Mouse (Mus musculus) heart, adult 9 months (tissue): Measurements from ENCODE around the gene Plod3.
"Not testable (repeated sequence)": the region's sequence is repeated elsewhere in the genome, so short reads cannot be mapped to it uniquely, and the experiment has no call there.

Experiments used
- DNase-seq, 2 experiments: peaks; one replicate each; pipeline ENCODE4 v3.0.0; 2022; ENCODE audit warnings: low spot score in 2 of 2

Gene Plod3

DNA sequence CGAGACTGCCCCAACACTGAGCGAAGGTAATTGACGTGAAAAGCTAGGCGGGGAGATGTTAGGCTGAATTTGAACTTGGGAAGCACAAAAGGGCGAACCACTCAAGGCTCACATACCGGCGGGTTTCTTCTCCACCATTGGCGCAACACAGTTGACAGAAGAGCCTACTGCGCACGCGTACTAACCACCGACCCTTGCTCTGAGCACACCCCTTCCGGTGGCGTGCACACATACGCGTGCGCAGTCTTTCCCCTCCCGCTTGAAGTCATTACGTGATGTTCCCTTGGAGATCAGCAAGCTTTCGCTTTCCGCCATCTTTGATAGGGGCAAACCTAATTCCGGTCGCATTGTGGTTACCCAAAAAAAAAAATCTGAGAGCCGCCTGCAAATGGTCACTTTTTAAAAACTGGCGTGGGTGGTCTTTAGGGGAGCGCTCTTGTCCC lies at the start of gene Plod3:
Gene Plod3 (plus strand): TSS at position 325 of the 443 bp plus-strand sequence.
- DNase-seq = peak; percentile 96 to 97

DNA sequence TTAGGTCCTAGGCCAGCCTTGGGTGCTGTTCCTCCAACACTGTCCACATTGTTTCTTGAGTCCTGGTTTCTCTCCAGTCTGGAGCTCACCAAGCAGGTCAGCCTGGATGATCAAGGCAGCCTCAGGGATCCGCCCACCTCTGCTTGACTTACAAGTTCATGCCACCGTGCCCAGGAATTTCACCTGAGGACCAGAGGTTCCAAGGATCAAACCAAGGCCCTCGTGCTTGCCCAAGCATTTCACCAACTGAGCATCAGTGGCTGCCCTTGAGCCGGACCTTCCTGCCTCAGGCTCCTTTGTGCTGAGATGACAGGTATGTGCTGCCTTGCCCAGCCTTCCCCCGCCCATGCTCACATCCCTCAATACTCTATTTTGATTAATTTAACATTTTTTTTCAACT lies 49.2 kb upstream of the Plod3 start:
- no peak for DNase-seq

GRCm38 (mm10) chr5:136939284-136939683 lies 47.5 kb upstream of the Plod3 start:
- DNase-seq = no peak

GRCm38 (mm10) chr5:136940029-136940428 lies 46.8 kb upstream of the Plod3 start:
- DNase-seq = not testable (repeated sequence)

DNA sequence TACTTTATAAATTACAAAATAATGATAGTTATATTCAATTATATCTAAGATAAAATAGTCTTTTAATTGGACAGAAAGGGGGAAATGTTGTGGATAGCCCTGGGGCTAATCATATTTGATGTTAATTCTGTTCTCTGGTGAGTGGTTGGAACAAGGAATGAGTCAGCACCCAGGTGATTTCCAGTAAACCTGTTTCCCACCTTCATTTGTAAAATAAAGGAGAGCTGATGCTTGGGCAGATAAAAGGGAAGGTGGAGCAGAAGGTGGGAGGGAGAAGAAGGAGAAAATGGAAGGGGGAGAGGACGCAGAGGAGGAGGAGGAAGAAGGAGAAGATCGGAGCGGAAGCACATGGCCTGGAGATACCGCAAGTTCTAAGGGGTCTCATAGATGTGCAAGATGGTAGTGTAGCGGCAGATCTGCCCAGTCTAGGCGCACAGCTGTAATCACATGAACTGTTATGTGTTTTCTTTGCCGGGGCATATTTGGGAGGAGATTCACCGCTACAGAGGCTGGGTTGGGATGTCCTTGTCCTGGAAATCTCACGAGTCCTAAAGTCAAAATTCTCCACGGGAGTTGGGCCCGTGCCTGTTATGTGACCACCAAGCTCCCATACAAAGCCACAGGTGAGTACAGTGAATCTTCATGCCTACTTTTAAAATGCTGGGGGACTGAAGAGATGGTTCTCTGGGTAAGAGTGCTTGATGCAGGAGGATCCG lies 45.8 kb upstream of the Plod3 start:
- DNase-seq = no peak

GRCm38 (mm10) chr5:136942781-136943180 lies 44.0 kb upstream of the Plod3 start:
- DNase-seq = no peak

GRCm38 (mm10) chr5:136943382-136943781 lies 43.4 kb upstream of the Plod3 start:
- no peak for DNase-seq

DNA sequence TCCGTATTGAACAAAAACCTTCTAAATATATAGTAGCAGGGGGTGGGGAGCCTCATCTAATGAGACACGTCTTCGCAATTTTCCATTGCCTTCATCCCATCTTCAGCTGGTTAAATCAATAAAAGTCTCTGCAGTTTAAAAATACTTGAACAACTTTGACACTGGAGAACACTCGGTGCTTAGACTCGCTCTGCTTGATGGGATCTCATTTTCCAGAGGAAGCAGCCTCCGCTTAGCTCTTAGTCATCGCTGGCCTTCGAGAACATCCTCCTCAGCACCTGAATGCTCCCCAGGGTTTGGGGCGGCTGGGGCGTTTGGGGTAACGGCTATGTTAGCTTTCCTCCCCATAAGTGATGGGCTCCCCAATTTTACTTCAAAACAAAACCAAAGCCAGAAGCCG lies 41.7 kb upstream of the Plod3 start:
- DNase-seq = no peak

DNA sequence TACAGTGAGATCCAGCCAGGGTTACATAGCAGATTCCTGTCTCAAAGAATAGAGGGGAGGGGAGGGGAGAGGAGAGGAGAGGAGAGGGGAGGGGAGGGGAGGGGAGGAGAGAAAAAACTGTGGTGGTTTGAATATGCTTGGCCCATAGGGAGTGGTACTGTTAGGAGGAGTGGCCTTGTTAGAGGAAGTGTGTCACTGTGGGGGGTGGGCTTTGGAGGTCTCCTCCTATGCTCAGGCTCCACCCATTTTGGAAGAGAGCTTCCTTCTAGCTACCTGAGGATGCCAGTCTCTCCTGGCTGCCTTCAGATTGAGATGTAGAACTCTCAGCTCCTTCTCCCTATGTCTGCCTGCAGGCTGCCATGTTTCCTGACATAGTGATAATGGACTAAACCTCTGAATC lies 38.9 kb upstream of the Plod3 start:
- no peak for DNase-seq

- DNase-seq = not testable (repeated sequence)
Observed at GRCm38 (mm10) chr5:136949551-136950336, 37.1 kb upstream of the Plod3 start.

DNA sequence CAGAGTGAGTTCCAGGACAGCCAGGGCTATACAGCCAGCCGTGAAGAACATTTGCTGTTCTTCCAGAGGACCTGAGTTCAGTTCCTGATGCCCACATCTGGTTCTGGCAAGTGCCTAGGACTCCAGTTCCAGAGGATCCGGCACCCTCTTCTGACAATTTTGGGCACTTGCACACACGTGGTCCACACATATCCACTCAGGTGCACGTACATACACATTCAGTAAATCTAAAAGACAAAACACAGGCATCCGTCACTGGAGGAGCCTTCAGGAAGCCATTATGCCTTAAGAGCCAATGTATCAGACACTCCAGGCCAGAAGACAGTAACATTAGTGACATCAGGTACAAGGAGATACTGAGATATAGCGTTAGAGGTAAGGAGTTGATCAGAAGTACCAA lies 36.3 kb upstream of the Plod3 start:
- no peak for DNase-seq

- no peak for DNase-seq
Observed at GRCm38 (mm10) chr5:136952153-136952552, 34.7 kb upstream of the Plod3 start.

DNA sequence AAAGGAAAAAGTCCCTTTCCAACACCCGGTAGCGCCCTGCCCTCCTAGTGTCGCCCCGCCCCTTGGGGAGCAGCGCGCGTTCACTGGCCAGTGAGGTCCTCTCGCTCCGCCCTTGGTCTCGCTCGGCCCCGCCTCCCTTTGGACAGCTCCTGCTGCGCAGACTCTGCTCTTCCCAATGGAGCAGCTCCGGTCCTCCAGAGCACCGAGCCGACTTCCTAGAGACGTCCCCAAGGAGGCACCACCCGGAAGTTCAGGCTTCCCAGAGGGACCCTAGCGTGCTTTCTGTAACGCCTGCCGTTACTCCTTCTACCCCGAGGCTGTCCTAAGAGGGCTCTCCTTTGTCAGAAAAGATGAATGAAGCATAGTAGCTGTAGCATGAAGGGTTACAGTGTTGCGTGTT lies 33.8 kb upstream of the Plod3 start, which contains the start of gene Fis1:
Gene Fis1 (plus strand): TSS at position 261 of the 400 bp plus-strand sequence.
- peak; percentile 97 for DNase-seq

GRCm38 (mm10) chr5:136953440-136953951 lies 33.3 kb upstream of the Plod3 start:
- DNase-seq = peak; percentile 36 to 58

GRCm38 (mm10) chr5:136955622-136956021 lies 31.2 kb upstream of the Plod3 start:
- DNase-seq = no peak

GRCm38 (mm10) chr5:136957250-136957649 lies 29.6 kb upstream of the Plod3 start:
- DNase-seq = no peak

GRCm38 (mm10) chr5:136958991-136959605 lies 27.7 kb upstream of the Plod3 start:
- DNase-seq = no peak

DNA sequence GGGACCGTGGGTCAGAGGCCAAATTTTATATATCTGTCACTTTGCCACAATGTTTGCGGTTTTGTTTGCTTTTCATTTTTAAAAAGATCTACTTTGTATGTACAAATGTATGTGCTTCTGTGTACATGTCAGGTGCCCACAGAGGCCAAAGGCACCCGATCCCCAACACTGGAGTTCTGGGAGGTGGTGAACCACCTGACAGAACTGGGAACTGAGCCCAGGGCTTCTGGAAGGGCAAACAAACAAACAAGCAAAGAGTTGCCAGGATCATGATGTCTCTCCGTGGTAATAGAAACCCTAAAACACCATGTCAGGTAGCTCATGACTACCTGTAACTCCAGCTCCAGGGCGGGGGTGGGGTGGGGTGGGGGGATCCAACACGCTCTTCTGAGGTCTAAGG lies 26.8 kb upstream of the Plod3 start:
- no peak for DNase-seq

GRCm38 (mm10) chr5:136961334-136961982 lies 25.4 kb upstream of the Plod3 start:
- DNase-seq = no peak

DNA sequence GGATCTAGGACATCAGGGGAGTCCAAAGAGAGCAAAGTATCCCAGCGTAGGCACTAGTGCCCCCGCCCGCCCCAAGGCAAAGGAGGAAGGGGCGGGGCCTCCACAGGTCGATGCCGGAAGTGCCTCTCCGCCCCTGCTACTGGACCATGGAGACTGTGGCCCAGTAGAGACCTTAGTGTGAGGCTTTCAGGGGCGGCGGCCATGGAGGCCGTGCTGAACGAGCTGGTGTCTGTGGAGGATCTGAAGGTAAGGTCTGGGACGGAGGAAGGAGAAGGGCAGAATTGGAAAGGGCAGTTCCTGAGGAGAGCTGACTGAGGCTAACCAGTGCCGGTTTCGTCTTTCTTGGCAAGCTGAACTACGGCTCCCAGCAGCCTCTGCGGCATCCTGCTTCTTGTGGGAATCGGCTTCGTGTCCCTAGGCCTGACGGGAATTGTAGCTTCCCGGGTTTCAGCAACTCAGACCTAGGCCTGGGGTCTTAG lies 24.8 kb upstream of the Plod3 start:
- DNase-seq = peak; percentile 91 to 95

GRCm38 (mm10) chr5:136962501-136962900 lies 24.3 kb upstream of the Plod3 start:
- peak; percentile 79 to 82 for DNase-seq
